Mouse (Mus musculus) gastrocnemius, postnatal 14 days (tissue): Measurements from ENCODE around the gene Ms4a14. TPM values are rescaled to one million over a fixed set of nuclear protein-coding genes. Genes with fewer than 3 reads are reported as not detected.
"Not testable (repeated sequence)": the region's sequence is repeated elsewhere in the genome, so short reads cannot be mapped to it uniquely, and the experiment has no call there.

Source experiments
- DNase-seq: peaks from one replicate; pipeline ENCODE4 v3.0.0; 2021; ENCODE audit warnings: mixed read lengths
- intact Hi-C: fragments of 180-260 bp; cut with DNase I; formaldehyde crosslinking; loops from one replicate; pipeline ENCODE4 v1.15.1; 2025; ENCODE audit warnings: low total_unique reads
- long read RNA-seq, 2 experiments: library from polyadenylated mRNA; stranded (forward); transcript quantifications; one replicate each; pipeline ENCODE4 v2.0.0; 2021
- total RNA-seq, 2 experiments: library from RNA; stranded (reverse); gene quantifications; 2 replicates each; pipeline ENCODE4 v1.2.3; 2021

Ms4a14 gene
- under 1 TPM in 1 of 2 experiments, not detected in 1; 0.06 TPM for total RNA-seq
- long read RNA-seq, experiment 1, result 0 reads
- long read RNA-seq, experiment 2, result 0 reads

DNA sequence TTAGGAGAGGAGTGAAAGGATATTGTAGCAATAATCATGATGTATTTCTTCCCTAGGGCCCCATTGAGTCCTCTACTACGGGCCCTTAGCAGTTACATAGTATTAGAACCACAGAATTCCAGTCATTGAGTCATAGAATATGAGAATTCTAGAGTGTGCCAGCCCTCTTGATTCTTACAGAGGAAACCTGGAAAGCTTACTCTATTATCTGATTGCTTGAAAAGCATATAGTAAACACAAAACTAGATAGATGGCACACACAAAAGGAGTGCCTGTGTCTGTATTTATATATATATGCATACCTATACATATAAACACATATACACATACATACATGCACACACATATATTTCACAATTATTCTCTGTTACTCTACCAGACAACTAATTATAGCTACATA is at the start of gene Ms4a14:
Gene Ms4a14, minus strand, starts transcription at position 101 of the 400 bp plus-strand sequence.
- DNase-seq, result no peak
- intact Hi-C loops, result no loop called here

- DNase-seq, result no peak
- intact Hi-C loops, result no loop called here
These were observed 47.7 kb upstream of the Ms4a14 start for GRCm38 (mm10) chr19:11362002-11362401.

DNA sequence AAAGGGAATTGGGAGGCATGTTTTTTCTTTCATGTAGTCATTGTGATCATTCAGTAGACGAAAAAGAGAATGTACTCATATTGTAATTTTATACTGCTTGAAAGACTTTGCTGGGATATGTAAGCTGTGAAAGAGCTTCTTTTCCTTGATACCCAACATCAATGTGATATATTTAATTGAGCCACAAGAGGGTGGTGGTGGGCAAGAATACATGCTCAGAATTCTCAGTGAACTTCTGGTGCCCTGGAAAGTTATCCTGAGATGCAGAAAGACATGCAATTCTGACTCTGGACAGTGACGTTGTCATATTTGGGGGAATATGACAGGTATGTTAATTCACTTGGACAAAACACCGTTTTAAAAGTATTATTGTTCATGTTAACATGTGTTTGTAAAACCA is 45.9 kb upstream of the Ms4a14 start:
- DNase-seq, result no peak
- intact Hi-C loops, result no loop called here

- no peak for DNase-seq
- intact Hi-C loops, result no loop called here
These were observed 41.5 kb upstream of the Ms4a14 start for GRCm38 (mm10) chr19:11355730-11356129.

DNA sequence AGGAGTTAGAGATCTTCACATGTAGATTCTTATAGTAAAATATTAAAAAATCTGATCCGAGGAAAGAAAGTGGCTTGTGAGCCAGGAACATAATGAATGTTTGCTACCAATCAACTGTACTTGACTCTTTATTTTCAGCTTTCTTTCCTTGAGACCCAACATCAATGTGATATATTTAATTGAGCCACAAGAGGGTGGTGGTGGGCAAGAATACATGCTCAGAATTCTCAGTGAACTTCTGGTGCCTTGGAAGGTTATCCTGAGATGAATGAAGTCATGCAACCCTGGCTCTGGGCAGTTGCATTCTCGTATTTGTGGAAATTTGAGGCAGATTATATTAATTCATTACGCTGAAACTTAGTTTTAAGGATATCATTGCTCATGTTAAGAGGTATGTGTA is 37.6 kb upstream of the Ms4a14 start:
- DNase-seq, result no peak
- intact Hi-C loops, result no loop called here

GRCm38 (mm10) chr19:11349698-11350481 is 35.6 kb upstream of the Ms4a14 start:
- intact Hi-C loops, result no loop called here

DNA sequence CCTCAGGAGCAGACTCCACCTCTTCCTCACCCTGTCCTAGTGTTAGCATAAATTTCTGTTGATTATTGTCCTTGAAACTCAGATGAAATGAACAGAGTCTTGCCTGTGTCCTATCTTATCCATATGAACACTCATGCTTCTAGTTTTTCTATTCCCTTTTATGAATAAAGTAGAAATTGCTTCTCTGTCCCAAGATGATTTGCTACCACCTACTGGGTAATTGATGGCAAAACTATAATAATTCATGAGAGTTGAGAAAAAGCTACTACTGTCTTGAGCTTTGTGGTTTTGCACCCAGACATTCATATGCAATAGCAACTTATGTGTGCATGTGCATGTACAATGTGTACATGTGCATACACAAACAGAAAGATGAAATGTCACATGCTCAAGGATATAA is 29.7 kb upstream of the Ms4a14 start:
- intact Hi-C loops, result no loop called here
- no peak for DNase-seq

More at GRCm38 (mm10) chr19:11349698-11350481, 35.6 kb upstream of the Ms4a14 start:
- peak; percentile 20 for DNase-seq

DNA sequence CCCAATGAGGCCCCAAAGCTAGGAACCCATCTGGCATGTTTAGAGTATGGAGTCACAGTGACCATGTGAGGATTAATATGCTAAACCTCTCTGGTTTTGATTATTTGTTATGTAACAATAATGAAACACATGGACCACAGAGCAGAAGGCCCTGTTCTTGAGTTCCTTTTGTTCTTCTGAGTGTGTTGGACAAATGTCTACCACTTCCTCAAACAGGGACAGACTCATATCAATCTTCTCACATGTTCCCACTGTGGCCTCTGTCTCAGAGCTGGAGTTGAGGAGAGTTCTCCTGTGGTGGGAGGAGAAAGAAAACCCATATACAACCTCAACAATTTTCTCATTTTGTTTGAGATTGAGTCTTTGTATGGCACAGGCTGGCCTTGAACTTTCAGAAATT is 28.9 kb upstream of the Ms4a14 start:
- DNase-seq, result no peak
- intact Hi-C loops, result no loop called here

- intact Hi-C loops, result no loop called here
- DNase-seq, result no peak
These were observed 21.7 kb upstream of the Ms4a14 start, which contains the start of gene Ms4a7 for GRCm38 (mm10) chr19:11335932-11336331. TSS of gene Ms4a7 (minus strand) at chr19:11336146.

GRCm38 (mm10) chr19:11321123-11321522 is 6.9 kb upstream of the Ms4a14 start:
- no peak for DNase-seq
- intact Hi-C loops, result no loop called here

DNA sequence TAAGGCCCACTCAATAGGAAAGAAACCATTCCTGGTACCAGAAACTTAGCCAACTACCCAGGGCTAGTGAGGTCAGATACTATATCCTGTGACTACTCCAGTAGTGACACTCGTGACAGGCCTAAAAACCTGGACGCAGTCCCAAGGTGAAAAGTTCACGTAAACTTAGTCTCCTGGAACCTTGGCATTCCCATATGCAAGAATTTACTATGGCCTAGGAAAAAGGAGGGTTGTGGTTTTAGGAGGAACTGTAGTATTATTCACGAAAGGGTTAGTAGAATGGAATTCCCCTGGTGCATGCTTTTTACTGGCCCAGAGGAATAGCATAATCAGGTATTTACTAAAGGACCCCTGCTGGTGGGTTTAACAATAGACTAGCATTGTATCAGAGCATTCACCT is 2.5 kb upstream of the Ms4a14 start:
- intact Hi-C loops, result no loop called here
- no peak for DNase-seq

GRCm38 (mm10) chr19:11308888-11309287 is 5.4 kb downstream of the Ms4a14 start:
- intact Hi-C loops, result no loop called here
- no peak for DNase-seq

DNA sequence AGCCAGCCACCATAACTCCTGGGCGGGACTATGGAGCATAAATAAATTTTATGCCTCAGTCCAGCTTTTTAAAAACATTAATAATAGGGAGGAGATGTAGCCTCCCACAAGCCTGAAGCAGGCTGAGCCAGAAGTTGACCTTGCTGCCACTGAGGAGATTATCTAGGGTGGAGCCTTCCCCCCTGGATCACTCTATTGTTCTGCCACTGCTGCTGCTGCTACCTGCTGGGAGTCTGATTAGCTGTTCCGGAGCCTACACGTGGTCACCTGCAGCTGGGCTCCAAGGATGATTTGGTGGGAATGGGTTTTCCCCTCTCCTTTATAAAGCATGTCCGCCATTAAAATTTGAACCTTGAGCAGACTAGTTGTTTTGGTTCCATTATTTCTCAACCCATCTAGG is 14.7 kb downstream of the Ms4a14 start:
- intact Hi-C loops, DNase-seq: not testable (repeated sequence)

- no peak for DNase-seq
- intact Hi-C loops, result no loop called here
These were observed 15.3 kb downstream of the Ms4a14 start for GRCm38 (mm10) chr19:11298939-11299338.

DNA sequence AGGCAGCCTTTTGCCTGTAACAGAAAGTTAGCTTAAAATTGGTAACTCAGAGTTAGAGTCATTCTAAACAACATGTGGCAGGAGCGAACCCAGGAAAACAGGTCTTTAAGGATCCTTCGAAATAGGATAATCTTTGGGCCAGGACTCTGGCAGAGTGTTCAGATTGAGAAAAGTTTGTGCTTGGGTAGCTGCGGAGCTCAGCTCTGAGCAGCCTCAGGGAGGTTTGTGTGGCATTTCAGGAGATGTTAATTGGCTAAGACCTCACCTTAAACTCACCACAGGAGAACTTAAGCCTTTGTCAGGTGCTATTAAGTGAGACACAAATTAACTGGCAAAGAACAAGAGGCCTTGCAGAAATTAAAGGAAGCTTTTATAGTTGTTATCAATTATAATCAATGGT is 20.6 kb downstream of the Ms4a14 start:
- DNase-seq, intact Hi-C loops: not testable (repeated sequence)

DNA sequence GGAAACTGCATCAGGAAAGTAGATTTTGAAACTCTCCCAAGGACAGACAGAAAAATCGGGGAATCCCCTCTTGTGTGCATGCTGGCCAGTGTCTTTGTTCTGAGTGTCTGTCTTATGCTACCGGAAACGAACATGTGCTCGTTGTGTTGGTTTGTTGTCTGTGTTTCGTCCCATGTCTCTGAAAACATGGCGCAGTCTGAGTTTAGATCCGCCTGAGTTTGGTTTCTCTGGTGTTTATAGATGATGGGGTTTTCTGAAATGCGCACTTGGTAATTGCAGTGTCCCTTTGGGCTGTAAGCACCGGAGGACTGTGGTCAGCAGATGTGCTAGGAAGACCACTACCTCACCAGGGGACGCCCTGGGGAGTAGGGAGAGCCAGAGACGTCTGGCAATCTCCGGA is 21.3 kb downstream of the Ms4a14 start:
- intact Hi-C loops, result no loop called here
- no peak for DNase-seq

DNA sequence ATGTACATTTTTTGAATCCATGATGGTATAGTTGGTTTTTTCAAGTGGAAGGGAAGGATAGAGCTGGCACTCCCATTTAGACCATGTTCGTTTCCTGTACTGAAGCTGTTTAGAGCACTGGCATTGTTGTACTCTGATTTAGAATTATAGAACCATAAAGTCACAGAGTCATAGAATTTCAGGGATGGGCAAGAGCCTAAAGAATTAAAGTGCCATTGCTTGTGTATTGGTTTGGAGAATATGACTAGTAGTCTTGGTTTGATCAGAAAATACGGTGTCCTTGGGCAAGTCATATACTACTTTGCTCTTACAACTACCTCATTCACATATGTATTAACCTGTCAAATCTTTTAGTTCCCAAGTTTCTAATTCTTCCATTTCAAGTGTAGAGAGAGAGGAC is 30.5 kb downstream of the Ms4a14 start, which contains the start of gene Ms4a5:
Gene Ms4a5, minus strand, starts transcription at position 101 of the 400 bp plus-strand sequence.
- intact Hi-C loops, result no loop called here
- no peak for DNase-seq

DNA sequence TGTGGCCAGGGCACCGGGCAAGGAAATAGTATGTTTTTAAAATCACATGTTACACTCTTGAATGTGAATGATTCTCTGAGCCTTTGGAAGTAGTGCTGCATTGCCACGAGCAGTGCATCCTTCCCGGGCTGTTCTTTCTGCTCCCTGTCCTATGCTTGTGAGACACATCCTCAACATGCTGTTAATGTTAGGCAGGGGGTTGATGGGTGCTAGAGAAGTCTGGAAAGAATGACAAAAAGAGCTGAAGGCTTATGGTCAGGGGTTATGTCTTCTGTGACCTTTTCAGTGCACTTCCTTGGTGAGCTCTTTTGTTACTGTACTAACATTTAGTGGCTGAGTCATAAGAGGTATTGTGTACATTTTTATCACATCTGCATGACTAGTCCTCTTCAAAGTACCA is 34.0 kb downstream of the Ms4a14 start:
- intact Hi-C loops, result no loop called here
- no peak for DNase-seq

- intact Hi-C loops, result no loop called here
- no peak for DNase-seq
These were observed 37.8 kb downstream of the Ms4a14 start for GRCm38 (mm10) chr19:11276431-11276830.

DNA sequence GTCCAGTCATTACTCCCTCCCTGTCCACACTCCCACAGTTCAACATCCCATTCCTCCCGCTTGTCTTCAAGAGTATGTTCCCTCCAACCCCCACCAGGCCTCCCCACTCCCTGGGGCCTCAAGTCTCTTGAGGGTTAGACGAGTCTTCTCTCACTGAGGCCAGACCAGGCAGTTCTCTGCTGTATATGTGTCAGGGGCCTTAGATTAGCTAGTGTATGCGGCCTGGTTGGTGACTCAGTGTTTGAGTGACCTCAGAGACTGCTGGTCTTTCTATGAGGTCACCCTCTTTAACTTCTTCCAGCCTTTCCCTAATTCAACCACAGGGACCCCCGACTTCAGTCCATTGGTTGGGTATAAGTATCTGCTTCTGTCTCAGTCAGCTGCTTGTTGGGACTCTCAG is 47.3 kb downstream of the Ms4a14 start:
- intact Hi-C loops, result no loop called here
- no peak for DNase-seq

- intact Hi-C loops, result no loop called here
- DNase-seq, result no peak
These were observed 48.0 kb downstream of the Ms4a14 start, which contains the start of gene Ms4a1 for GRCm38 (mm10) chr19:11266052-11266845. TSS of gene Ms4a1 (minus strand) at chr19:11266241.
